Mouse (Mus musculus): ENCODE data around the gene Appbp2.
"Not testable (repeated sequence)": the region's sequence is repeated elsewhere in the genome, so short reads cannot be mapped to it uniquely, and the experiment has no call there.

Appbp2 gene

GRCm38 (mm10) chr11:85223248-85223647, 11.7 kb downstream of the Appbp2 start:
- no peak for DNase-seq (ENCODE audit: low spot score)

DNA sequence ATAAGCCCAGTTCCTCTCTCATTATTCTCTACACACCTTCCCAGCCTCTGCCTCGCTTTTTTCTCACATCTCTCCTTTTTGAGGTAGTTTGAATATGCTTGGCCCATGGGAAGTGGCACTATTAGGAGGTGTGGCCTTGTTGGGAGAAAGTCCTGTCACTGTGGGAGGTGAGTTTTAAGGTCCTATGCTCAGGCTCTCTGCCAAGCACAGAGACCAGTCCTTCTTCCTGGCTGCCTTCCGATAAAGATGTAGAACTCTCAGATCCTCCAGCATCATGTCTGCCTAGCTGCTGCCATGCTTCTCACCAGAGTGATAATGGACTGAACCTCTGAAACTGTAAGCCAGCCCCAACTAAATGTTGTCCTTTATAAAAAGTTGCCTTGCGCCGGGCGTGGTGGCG, 12.4 kb downstream of the Appbp2 start:
- no peak for DNase-seq (ENCODE audit: low spot score)

DNA sequence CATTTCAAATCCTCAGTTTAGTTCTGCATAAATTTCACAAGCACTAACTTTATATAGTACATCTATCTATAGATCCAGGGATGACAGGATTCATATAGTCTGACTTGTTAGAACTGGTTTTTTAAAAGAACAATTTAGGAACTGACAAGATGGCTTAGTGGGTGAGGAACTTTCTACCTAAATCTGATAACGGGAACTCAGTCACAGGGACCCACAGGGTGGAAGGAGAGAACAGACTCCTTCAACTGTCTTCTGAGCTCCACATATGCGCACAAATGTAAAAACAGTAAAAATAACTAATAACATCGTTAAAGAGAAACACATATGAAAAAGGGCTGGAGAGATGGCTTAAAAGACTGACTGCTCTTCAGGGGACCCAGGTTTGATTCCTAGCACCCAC, 15.9 kb downstream of the Appbp2 start:
- DNase-seq (ENCODE audit: low spot score) = no peak

DNA sequence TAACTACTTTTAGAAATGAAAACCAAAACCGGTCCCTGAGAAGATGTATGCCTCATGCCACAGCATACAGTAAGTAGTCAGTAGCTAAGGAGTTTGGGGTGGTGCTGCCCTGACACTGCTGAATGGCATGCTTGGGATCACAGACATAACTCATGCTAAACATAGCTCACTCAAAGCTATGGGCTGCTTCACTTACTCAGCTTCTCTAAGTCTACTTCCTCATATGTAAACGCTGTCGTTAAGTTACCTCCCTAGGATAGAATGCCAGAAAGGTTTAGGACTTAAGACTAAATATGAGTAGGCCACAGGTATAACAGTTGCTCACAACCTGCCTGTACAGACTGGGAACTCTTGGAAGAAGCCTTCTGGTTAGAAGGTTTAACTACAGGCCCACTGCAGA, 20.3 kb downstream of the Appbp2 start:
- DNase-seq (ENCODE audit: low spot score) = no peak

DNA sequence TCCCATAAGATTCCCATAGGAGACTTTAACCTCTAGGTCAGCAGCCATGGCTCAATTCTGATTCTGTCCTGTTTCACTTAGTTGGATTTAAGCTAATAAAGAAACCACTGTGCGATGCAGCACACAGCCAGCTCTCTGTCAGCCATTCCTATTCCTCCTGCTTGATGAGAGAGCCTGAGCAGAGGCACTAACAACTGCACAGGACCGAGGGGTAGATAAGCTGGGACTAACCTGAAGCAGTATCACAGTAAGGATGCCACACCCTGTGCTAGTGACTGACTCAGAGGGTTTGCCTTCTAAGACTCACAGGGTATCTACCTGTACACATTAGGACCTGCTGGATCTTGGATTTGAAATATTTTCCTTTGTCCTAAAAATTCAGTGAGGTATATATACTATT, 21.7 kb downstream of the Appbp2 start:
- no peak for DNase-seq (ENCODE audit: low spot score)

- no peak for DNase-seq (ENCODE audit: low spot score)
Measured at GRCm38 (mm10) chr11:85211151-85211550, 23.8 kb downstream of the Appbp2 start.

- DNase-seq (ENCODE audit: low spot score) = no peak
Measured at GRCm38 (mm10) chr11:85206231-85206630, 28.7 kb downstream of the Appbp2 start.

GRCm38 (mm10) chr11:85198906-85199305, 36.0 kb downstream of the Appbp2 start:
- DNase-seq (ENCODE audit: low spot score) = no peak

- DNase-seq (ENCODE audit: low spot score) = no peak
Measured at GRCm38 (mm10) chr11:85196046-85196445, 38.9 kb downstream of the Appbp2 start.

DNA sequence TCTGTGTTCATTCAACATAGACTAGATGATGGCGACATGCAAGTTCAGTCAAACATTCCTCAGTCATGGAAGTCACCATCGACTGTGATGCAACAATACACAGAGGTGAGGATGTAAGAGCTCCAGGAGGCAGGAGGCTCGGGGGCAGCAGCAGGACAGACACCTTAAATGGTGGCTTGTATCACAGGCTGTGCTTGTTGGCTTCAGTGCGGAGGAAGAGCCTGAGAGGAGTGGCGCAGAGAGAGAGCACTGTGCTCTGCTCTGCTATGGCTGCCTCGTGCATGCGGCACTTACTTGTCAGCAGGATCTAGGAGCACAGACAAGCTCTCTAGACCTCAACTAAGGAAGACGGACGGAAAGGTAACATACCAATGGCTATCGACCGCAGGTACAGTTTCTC, 40.7 kb downstream of the Appbp2 start:
- no peak for DNase-seq (ENCODE audit: low spot score)

DNA sequence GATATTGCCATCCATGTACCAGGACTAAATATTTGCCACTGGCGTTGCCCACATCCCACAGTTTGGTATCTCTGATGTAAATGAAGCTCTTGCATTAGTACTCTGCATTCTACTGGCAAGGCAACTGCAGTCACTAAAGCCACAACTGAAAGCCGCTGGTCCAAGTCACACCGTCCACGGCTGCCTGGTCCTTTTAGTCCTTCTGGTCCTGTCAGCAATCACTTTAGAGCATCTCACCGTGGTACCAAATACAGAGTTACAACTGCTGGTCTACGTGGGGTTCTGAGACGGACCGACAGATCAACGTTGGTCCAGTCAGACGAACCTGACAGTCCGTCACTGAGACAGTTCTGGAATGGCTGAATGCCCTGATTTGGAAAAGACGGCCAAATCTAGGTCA, 44.2 kb downstream of the Appbp2 start:
- DNase-seq (ENCODE audit: low spot score) = no peak

- DNase-seq (ENCODE audit: low spot score) = no peak
Measured at GRCm38 (mm10) chr11:85189110-85189509, 45.8 kb downstream of the Appbp2 start.

DNA sequence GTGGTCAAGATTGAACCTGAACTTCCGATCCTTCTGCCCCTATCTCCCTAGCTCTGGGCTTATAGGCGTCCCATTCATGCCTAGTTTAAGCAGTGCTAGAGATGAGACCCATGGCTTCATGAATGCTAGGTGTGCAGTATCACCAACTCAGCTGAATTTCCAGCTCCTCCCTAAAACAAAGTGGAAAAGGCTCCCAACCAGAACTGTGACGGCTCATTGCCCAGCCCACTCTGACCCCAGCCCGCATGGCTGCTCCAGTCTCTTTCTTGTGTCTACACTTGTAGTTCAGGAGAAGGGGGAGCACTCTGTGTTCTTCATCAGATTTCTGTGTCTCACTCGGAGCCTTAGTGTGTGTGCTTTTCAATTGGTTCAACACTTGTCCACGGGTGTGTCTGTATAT, 50.1 kb downstream of the Appbp2 start:
- DNase-seq (ENCODE audit: low spot score) = no peak

GRCm38 (mm10) chr11:85184082-85184481, 50.8 kb downstream of the Appbp2 start:
- DNase-seq (ENCODE audit: low spot score) = peak; percentile 22

GRCm38 (mm10) chr11:85183284-85183779, 51.6 kb downstream of the Appbp2 start:
- DNase-seq (ENCODE audit: low spot score) = no peak

GRCm38 (mm10) chr11:85182617-85183283, 52.2 kb downstream of the Appbp2 start:
- peak; percentile 44 for DNase-seq (ENCODE audit: low spot score)

DNA sequence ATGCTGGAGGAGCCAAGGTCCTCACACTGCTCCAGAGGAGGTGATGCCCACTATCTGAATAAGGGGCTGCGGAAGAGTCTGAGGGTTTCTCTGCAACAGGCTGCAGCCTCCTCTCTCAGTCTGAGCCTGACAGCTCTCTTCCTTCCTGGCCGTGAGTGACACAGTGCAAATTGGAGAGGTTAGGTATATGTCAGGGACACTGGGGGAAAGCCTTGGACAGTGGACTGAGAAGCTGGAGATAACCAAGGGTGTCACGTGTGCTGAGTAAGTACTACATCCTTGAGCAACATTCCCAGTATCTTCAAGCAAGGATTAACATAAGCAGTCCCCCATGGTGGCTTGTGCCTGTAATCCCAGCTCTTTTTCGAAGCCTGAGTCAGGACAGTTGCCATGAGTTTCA, 56.5 kb downstream of the Appbp2 start:
- no peak for DNase-seq (ENCODE audit: low spot score)

- no peak for DNase-seq (ENCODE audit: low spot score)
Measured at GRCm38 (mm10) chr11:85177761-85178160, 57.2 kb downstream of the Appbp2 start.

GRCm38 (mm10) chr11:85175941-85176340, 59.0 kb downstream of the Appbp2 start:
- no peak for DNase-seq (ENCODE audit: low spot score)

DNA sequence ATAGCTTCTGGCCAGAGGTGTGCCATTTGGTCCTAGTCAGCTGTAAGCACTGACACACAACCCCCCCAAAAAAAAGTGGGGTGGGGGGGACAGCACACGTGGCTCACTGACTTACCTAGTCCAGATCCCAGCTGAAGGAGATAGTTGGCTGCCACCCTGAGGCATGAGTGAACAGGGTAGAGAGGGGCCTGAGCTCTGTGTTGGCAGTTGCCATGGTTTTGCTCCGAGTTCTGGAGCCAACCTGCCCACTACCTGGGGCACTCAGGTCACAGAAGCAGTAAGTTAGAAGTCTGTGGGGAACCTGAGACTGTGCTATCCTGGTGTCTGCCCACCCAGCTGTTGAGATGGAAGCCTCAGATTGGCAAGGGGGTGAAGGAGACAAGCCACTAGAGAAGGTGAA, 64.1 kb downstream of the Appbp2 start:
- DNase-seq (ENCODE audit: low spot score) = no peak

GRCm38 (mm10) chr11:85170058-85170740, 64.7 kb downstream of the Appbp2 start, which contains the start of gene 1700125H20Rik:
TSS of gene 1700125H20Rik (plus strand) at chr11:85170404.
- peak; percentile 77 for DNase-seq (ENCODE audit: low spot score)

DNA sequence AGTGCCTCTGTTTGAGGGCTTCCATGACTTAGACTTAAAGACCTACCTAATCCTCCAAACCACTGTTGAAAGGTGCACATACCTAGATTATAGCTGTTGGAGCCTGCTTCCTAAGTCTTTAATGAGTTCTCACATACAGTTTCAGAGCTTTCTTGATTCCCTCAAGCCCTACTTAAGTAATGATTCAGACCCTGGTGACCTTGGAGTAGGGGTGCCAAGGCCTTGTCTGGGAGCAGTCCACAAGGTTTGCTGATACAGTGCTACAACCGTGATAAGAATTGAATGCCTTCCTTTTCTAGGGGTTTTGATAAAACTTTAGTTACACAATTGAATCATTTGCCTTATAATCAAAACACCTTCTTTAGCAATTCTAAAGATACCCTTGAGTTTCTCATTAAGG, 67.4 kb downstream of the Appbp2 start:
- no peak for DNase-seq (ENCODE audit: low spot score)

GRCm38 (mm10) chr11:85164371-85164770, 70.6 kb downstream of the Appbp2 start:
- no peak for DNase-seq (ENCODE audit: low spot score)

DNA sequence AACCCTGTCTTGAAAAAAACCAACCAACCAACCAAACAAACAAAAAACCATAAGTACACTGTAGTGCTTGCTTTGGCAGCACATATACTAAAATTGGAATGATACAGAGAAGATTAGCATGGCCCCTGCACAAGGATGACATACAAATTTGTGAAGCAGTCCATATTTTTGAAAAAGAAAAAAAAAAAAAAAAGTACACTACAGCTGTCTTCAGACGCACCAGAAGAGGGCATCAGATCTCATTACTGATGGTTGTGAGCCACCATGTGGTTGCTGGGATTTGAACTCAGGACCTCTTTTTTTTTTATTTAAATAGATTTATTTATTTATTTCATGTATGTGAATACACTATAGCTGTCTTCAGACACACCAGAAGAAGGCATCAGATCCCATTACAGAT, 71.9 kb downstream of the Appbp2 start:
- not testable (repeated sequence) for DNase-seq (ENCODE audit: low spot score)

Data from left cerebral cortex, adult 11 months (tissue).